ENCODE assay signal across 8 mouse cellular contexts in the genomic region with DNA sequence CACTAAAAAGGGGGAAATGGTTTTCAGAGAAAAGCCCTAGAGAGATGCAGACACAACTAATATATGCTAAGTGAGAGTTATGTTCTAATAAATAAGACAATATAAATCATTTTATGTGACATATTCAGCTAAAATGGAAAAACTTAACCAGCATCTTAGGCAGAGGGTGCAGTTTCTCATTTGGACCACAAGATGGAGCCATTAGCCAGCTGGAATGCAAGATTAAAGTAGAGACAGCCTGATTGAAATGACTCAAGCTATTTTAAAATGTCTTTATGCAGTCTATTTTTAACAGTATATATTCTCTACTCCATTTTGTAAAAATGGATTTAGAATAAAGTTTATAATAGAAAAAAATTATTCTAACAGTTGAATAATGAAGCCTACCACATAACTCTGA. TPM values are rescaled to one million over a fixed set of nuclear protein-coding genes. Genes with fewer than 3 reads are reported as not detected.
A peak's percentile ranks its signal among the peaks of the same experiment; 100 is the strongest.
DNase-seq lines count a peak whose midpoint lies in the region; ATAC-seq and TF ChIP-seq lines count a peak whose summit lies in the region.

No protein-coding gene starts in this region.

- no peaks in the 10 kb centered on the region for H3K4me1 ChIP-seq in liver, adult 2 months (ENCODE audit: control insufficient read depth, insufficient read depth, low read length)
- H3K4me1 ChIP-seq in liver, embryonic 11.5 days (replicated peaks; ENCODE audit: control insufficient read depth, insufficient read depth, low read length) = no peaks in the 10 kb centered on the region

- H3K4me2 ChIP-seq in liver, embryonic 11.5 days = no peak overlapping the region

- peaks cover 8% of the 10 kb centered on the region; the same call in 1 of the 2 replicates for H3K79me2 ChIP-seq in liver, adult 2 months (ENCODE audit: control insufficient read depth, insufficient read depth, low read length)

- no peak overlapping the region for H3K9ac ChIP-seq in liver, adult 2 months (ENCODE audit: low read depth, low read length)
- H3K9ac ChIP-seq in liver, embryonic 11.5 days (ENCODE audit: low read depth, low read length) = no peak overlapping the region

- peak; percentile 32 for DNase-seq in adrenal gland, postnatal 14 days
- DNase-seq in adrenal gland, adult 18-20 months (ENCODE audit: low spot score in 2 of 2) = no peak
- DNase-seq in liver, adult 2 months (ENCODE audit: extremely low read depth, low read depth, low spot score) = peak; percentile 30
- DNase-seq in liver, embryonic 11.5 days (ENCODE audit: low spot score) = no peak
- peak; percentile 42 for DNase-seq in ZHBTc4 (ENCODE audit: low read depth, low spot score)
- DNase-seq in lung, postnatal 36 days = peak; percentile 44
- DNase-seq in adrenal gland, postnatal 4 days (ENCODE audit: low spot score in 2 of 2) = no peak
- no peak for DNase-seq in frontal cortex, postnatal 10 days (ENCODE audit: low spot score in 2 of 2)

- H3K27ac ChIP-seq in liver, adult 2 months (replicated peaks; ENCODE audit: insufficient read depth, low read depth, low read length) = no peak overlapping the region
- no peak overlapping the region for H3K27ac ChIP-seq in liver, embryonic 11.5 days (ENCODE audit: low read depth, low read length)

- H3K9me3 ChIP-seq in liver, embryonic 11.5 days (ENCODE audit: control insufficient read depth, low read length) = no peaks in the 10 kb centered on the region

- H3K27me3 ChIP-seq in liver, adult 2 months (ENCODE audit: control insufficient read depth, insufficient read depth, low read length) = no peaks in the 10 kb centered on the region
- H3K27me3 ChIP-seq in liver, embryonic 11.5 days (replicated peaks; ENCODE audit: control insufficient read depth, insufficient read depth, low read length) = no peaks in the 10 kb centered on the region

- ATAC-seq in liver, embryonic 11.5 days (replicated peaks; ENCODE audit: low FRiP score) = no peak

- H3K36me3 ChIP-seq in liver, adult 2 months (ENCODE audit: control insufficient read depth, insufficient read depth, low read length) = no peaks in the 10 kb centered on the region
- no peaks in the 10 kb centered on the region for H3K36me3 ChIP-seq in liver, embryonic 11.5 days (ENCODE audit: control insufficient read depth, insufficient read depth, low read length)

- H3K4me3 ChIP-seq in liver, adult 2 months (ENCODE audit: insufficient read depth, low read depth, low read length) = no peak overlapping the region
- no peak overlapping the region for H3K4me3 ChIP-seq in liver, embryonic 11.5 days (ENCODE audit: low read depth, low read length)

- peak; percentile 56 for TF ChIP-seq CTCF in liver, adult 2 months (IDR thresholded peaks at IDR 0.05; ENCODE audit: low read depth, low read length)

- TF ChIP-seq POLR2A in liver, adult 2 months (IDR thresholded peaks at IDR 0.05; ENCODE audit: extremely low read depth, insufficient read depth, low read length) = no peak

RNA-seq across cellular contexts. Expression of gene Ndufaf2, which starts 6.6 kb away (rescaled TPM):
- total RNA-seq in adrenal gland, postnatal 14 days (2021) = 40.5 and 45.4 TPM in 2 replicates
- total RNA-seq in adrenal gland, adult 18-20 months (2021) = 10 to 100 TPM; 31.9 to 32.7 TPM
- 13.0 and 26.1 TPM in 2 replicates for total RNA-seq in liver, adult 2 months (2014; rRNA removed)
- 10.5 and 13.8 TPM in 2 replicates for polyA plus RNA-seq in liver, adult 2 months (2012; rRNA removed)
- 76.5 and 88.3 TPM in 2 replicates for polyA plus RNA-seq in liver, embryonic 11.5 days (2014; fragmentation: Nextera tagmentation; extraction: Ambion mirVana)
- total RNA-seq in adrenal gland, postnatal 4 days (2021) = 10 to 100 TPM; 22.8 to 26.1 TPM

RNA-seq across cellular contexts. Expression of gene Ercc8, which starts 6.7 kb away (rescaled TPM):
- 11.2 and 12.5 TPM in 2 replicates for total RNA-seq in adrenal gland, postnatal 14 days (2021)
- 1 to 10 TPM; 7.5 to 8.8 TPM for total RNA-seq in adrenal gland, adult 18-20 months (2021)
- total RNA-seq in liver, adult 2 months (2014; rRNA removed) = 3.0 and 3.7 TPM in 2 replicates
- 3.7 and 3.9 TPM in 2 replicates for polyA plus RNA-seq in liver, adult 2 months (2012; rRNA removed)
- 19.6 and 21.0 TPM in 2 replicates for polyA plus RNA-seq in liver, embryonic 11.5 days (2014; fragmentation: Nextera tagmentation; extraction: Ambion mirVana)
- total RNA-seq in adrenal gland, postnatal 4 days (2021) = 10 to 100 TPM; 15.4 to 16.8 TPM

Comparison
In these comparisons a context has a peak if more than half of its experiments do, and no peak if none do; other contexts are left out.
1. DNase-seq: peak in adrenal gland, postnatal 14 days (single experiment), liver, adult 2 months (single experiment), ZHBTc4 (single experiment) and lung, postnatal 36 days (single experiment); none in adrenal gland, adult 18-20 months (0 of 2), liver, embryonic 11.5 days (single experiment), adrenal gland, postnatal 4 days (0 of 2) and frontal cortex, postnatal 10 days (0 of 2).